Mouse (Mus musculus) spleen, postnatal 10 days (tissue): ENCODE results near the gene Rhobtb3.
A peak's percentile ranks its signal among the peaks of the same experiment; 100 is the strongest.
"Not testable (repeated sequence)": the region's sequence is repeated elsewhere in the genome, so short reads cannot be mapped to it uniquely, and the experiment has no call there.

Experiments
- DNase-seq, 2 experiments: peaks; one replicate each; pipeline ENCODE4 v3.0.0; 2021 to 2022; ENCODE audit warnings: low spot score in 2 of 2

Rhobtb3 gene

GRCm38 (mm10) chr13:75845519-75846166 is 98.1 kb downstream of the Rhobtb3 start:
- no peak for DNase-seq

- DNase-seq: no peak
Measured at GRCm38 (mm10) chr13:75844833-75845518, 98.7 kb downstream of the Rhobtb3 start.

- DNase-seq: peak in 1 of 2 experiments; percentile 43
Measured at GRCm38 (mm10) chr13:75843993-75844683, 99.6 kb downstream of the Rhobtb3 start.

GRCm38 (mm10) chr13:75843331-75843730 is 100.4 kb downstream of the Rhobtb3 start:
- no peak for DNase-seq

DNA sequence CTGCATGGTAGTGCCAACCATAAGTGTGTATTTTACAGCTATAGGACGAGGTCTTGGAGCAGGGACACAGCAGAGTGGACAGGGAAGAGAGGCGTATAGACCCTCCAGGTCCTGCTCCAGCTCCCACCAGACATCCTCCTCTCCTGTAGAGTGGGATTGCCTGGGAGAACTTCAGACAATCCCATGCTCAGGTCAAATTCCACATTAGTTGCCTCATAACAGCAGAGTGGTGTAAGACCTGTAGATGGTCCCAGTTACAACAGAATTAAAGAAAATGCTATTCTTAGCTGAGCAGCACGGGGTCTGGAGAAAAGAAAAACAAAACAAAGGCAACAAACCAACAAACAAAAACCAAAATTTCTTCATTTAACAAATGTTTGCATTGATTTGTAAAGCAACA is 101.8 kb downstream of the Rhobtb3 start:
- no peak for DNase-seq

- DNase-seq: no peak
Measured at GRCm38 (mm10) chr13:75840752-75841285, 102.9 kb downstream of the Rhobtb3 start.

DNA sequence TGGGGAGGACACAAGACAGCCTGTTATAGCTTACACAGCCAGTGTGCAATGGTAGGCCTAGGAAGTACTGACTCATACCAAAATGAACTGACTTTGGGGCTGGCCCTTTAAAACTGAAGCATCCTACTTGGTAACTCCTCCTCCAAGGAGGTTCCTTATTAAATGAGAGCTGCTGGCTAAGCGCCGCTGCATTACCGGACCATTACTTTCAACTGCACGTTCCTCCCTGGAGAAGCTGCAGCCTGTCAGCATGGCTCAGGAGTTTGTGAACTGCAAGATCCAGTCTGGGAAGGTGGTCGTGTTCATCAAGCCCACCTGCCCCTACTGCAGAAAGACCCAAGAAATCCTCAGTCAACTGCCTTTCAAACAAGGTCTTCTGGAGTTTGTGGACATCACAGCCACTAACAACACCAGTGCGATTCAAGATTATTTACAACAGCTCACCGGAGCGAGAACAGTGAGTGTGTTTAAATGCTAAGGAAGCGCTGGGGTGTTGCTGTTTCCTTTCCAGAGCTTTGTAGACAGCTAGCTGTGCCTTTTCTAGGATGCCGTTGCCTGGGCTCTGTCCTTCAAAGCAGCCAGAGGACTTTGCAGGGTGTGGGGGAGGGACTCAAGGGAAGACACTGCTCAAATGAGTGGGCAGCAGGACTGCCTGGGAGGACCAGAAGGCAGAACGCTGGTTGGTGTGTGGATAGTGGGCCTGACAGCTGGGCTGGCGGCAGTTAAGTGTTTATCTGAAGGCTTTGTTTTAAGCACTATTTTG is 103.8 kb downstream of the Rhobtb3 start, which contains the start of gene Glrx:
TSS of gene Glrx (plus strand) at position 150 of the 763 bp plus-strand sequence.
- peak; percentile 61 to 62 for DNase-seq

DNA sequence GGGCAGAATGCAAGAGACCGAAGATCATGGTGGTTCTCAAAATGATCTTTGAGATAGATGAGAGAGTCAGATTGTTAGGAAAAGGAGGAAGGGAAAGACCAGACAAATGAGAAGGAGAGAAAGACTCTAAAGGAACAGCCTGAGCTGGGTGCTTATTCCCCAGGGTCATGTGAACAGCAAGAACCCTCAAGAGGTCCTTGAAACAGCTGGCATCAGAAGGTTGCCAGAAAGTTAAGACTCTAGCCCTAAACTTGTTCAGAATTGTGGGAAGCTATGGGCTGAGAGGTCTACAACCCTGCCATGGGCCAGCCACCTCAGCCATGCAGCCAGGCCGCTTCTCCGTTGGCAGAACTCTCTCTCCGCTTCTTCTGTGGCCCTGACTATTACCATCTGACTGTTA is 105.2 kb downstream of the Rhobtb3 start:
- no peak for DNase-seq

DNA sequence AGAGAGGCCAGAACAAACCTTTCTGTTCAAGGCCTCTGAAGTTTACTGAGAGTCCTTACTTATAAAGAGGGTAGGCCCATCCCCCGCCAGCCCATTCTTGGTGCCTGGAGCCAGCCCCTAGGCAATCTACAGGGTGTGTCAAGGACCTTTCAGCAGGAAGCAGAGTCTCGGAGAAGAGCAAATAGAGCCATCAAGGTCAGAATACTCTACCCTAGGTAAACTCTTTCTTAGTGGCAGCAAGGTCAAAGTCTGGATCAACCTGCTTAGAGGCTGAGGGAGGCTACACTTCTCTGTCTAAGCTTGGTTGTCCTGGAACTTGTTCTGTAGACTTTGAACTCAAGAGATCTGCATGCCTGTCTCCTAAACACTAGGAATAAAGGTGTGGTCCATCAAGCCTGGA is 108.3 kb downstream of the Rhobtb3 start:
- DNase-seq: no peak

- no peak for DNase-seq
Measured at GRCm38 (mm10) chr13:75833499-75833898, 110.2 kb downstream of the Rhobtb3 start.

- DNase-seq: no peak
Measured at GRCm38 (mm10) chr13:75832697-75833096, 111.0 kb downstream of the Rhobtb3 start.

GRCm38 (mm10) chr13:75831710-75832109 is 112.0 kb downstream of the Rhobtb3 start:
- DNase-seq: no peak

- no peak for DNase-seq
Measured at GRCm38 (mm10) chr13:75830708-75831107, 113.0 kb downstream of the Rhobtb3 start.

DNA sequence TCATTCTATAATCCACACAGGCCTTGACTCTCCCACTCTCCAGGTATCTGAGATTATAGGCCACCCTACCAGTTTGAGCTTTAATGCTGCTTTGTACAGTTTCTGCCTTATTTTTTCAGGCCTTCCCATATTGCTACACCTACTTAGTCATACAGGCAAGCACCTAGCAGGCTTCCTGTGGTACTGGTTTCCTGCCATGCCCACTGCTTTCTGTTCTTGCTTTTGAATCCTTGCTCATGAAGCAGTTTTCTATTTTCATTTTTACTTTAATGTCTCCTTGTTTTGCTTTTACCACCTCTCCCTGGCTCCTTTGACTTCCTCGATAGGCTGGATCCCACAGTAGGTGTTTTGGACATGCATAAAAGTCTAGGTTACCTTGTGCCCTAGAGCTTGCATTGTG is 118.3 kb downstream of the Rhobtb3 start:
- no peak for DNase-seq

DNA sequence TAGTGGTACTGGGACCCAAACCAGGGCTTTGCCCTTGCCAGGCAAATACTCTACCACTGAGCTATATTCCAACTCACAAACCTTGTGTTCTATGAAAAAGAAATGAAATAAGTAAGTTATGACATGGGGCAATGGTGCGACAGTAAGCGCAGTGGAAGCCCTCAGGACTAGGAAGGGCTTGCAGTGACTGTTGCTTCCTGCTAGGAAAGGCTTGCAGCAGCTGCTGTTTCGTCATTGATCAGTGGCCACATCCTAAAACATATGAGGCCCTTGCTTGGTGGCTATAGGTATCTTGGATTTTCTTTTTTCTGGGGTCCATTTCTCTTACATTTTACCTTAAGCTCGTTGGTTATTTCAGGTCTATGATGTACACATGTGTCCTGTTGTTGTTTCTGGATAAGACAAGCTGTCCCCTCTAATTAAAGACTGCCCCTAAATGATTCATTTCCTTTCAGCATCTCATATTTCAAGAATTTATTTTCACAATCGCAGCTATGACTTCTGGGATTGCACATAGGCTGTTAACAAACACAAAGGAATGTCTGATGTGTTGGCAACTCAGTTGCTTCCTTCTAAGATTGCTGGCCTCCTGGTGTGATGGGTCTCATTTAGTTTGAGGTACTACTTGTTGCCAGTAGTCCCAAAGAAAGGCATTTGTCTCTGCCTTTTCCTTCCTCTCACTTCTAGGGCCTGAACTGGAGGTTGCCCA is 119.0 kb downstream of the Rhobtb3 start:
- DNase-seq: no peak

DNA sequence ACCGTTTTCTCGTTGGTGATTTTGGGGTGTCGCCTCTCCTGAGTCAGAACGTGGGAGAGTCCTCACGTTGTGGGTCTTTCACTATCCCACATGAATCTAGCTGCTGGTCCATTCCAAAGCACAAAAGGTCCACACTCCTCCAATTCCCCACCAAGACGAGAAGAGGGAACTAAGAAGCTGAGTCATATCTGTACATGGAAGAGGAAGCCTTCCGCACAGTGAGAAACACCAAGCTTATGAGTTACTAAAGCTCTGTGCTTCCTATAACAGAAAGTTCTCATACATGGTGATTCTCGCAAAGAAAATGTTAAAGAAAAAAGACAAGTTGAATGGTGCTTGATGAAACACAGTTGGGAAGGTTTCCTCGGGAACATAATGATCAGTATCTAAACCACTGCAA is 120.5 kb downstream of the Rhobtb3 start:
- no peak for DNase-seq

GRCm38 (mm10) chr13:75822366-75822765 is 121.4 kb downstream of the Rhobtb3 start:
- not testable (repeated sequence) for DNase-seq

DNA sequence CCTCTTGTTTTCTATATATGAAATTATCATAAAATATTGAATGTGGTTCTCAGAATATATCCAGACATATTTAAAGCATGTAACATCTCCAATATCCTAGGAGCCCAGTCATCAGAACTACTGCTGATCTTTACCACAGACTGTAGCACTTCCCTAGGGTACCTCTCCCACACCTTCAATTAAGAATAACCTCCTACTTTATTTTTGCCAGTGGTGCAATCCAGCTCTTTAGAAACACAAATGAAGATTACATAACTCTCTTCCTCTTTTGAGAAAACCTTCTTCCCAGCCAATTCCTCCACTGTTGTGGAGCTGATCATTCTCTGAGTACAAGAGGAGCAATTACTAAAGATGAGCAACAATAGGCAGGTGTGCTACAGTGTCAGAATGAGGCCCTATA is 123.8 kb downstream of the Rhobtb3 start:
- DNase-seq: no peak
